Mouse (Mus musculus): ENCODE results near the gene Cops7b. TPM values are rescaled to one million over a fixed set of nuclear protein-coding genes. Genes with fewer than 3 reads are reported as not detected.

Cops7b gene
- polyA plus RNA-seq, 1 experiment from 2014 or later: 56.1 TPM

GRCm38 (mm10) chr1:86600117-86600516 lies 17.4 kb downstream of the Cops7b start:
- Histone ChIP-seq H3K27ac (no peak overlapping the region), H3K9me3 (no peaks in the 10 kb centered on the region), H3K4me1 (no peaks in the 10 kb centered on the region), H3K36me3 (peaks cover 76% of the 10 kb centered on the region), H3K27me3 (no peaks in the 10 kb centered on the region), H3K4me2 (replicated peaks) (no peak overlapping the region), H3K4me3 (no peak overlapping the region), H3K9ac (no peak overlapping the region)
- ATAC-seq (ENCODE audit: insufficient number of reproducible peaks, insufficient read depth, low FRiP score, low TSS enrichment): no peak
- WGBS: 89% methylated on average over 2 of the region's 2 CpGs

DNA sequence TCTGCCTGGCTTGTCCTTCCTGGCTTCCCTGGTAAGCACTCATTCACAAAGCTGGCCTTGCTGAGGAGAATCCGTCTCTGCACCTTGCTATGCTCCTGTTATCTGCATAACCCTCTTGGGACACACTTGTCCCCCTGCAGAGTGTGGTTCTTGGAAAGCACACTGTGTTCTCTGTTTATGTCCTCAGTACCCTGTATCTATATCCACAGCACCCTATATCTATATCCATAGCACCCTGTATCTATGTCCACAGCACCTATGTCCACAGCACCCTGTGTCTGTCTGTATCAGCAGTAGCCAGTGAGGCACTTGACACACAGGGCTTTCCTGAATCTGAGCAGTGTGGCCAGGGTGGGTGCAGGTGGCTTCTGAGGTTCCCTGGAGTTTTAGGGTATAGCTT lies 28.2 kb downstream of the Cops7b start:
- no peak overlapping the region for H3K4me2 ChIP-seq (replicated peaks)
- no peak overlapping the region for H3K9ac ChIP-seq
- WGBS: 86% methylated on average over 1 of the region's 1 CpGs
- no peaks in the 10 kb centered on the region for H3K4me1 ChIP-seq
- H3K27me3 ChIP-seq: no peaks in the 10 kb centered on the region
- H3K27ac ChIP-seq: no peak overlapping the region
- H3K9me3 ChIP-seq: no peaks in the 10 kb centered on the region
- peaks cover 16% of the 10 kb centered on the region for H3K36me3 ChIP-seq
- ATAC-seq (ENCODE audit: insufficient number of reproducible peaks, insufficient read depth, low FRiP score, low TSS enrichment): no peak
- no peak overlapping the region for H3K4me3 ChIP-seq

DNA sequence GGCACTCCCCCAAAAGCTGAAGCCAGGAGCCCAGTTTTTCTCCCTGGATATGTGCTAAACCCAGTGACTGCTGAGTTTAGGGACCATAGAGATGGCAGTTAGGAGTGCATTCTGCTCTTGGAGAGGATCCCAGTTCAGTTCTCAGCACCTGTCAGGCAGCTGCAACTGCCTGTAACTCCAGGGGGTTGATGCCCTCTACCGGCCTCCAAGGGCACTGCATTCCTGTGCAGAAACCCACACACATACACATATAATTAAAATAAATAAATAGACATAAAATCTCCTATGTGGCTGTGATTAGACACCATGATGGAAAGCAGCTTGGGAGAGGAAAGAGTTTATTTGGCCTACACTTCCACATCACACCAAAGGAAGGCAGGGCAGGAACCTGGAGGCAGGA lies 29.4 kb downstream of the Cops7b start:
- Histone ChIP-seq H3K9ac (no peak overlapping the region), H3K9me3 (no peaks in the 10 kb centered on the region), H3K4me3 (no peak overlapping the region), H3K4me2 (replicated peaks) (no peak overlapping the region), H3K27ac (no peak overlapping the region), H3K27me3 (no peaks in the 10 kb centered on the region), H3K36me3 (peaks cover 15% of the 10 kb centered on the region), H3K4me1 (no peaks in the 10 kb centered on the region)
- WGBS: 55% methylated on average over 1 of the region's 1 CpGs
- ATAC-seq (ENCODE audit: insufficient number of reproducible peaks, insufficient read depth, low FRiP score, low TSS enrichment): no peak

DNA sequence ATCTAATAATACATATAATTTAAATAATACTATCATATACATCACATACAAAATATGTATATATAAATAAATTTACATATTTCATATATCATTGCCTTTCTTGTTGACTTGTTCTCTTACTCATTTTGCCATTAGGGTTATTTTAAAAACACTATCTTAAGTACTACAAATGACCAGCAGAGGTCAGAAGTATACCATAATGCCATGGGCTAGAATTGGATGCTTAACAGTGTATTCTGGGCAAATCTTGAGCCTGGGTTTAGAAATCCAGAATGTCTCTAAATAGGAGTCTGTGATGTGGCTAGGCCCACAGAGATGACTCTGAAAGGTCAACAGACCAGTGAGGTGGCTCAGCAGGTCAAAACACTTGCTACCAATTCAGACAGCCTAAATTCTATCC lies 31.6 kb downstream of the Cops7b start:
- Histone ChIP-seq H3K4me3 (no peak overlapping the region), H3K9ac (no peak overlapping the region), H3K36me3 (no peaks in the 10 kb centered on the region), H3K27me3 (no peaks in the 10 kb centered on the region), H3K4me1 (no peaks in the 10 kb centered on the region), H3K27ac (no peak overlapping the region), H3K4me2 (replicated peaks) (no peak overlapping the region), H3K9me3 (no peaks in the 10 kb centered on the region)
- ATAC-seq (ENCODE audit: insufficient number of reproducible peaks, insufficient read depth, low FRiP score, low TSS enrichment): no peak

DNA sequence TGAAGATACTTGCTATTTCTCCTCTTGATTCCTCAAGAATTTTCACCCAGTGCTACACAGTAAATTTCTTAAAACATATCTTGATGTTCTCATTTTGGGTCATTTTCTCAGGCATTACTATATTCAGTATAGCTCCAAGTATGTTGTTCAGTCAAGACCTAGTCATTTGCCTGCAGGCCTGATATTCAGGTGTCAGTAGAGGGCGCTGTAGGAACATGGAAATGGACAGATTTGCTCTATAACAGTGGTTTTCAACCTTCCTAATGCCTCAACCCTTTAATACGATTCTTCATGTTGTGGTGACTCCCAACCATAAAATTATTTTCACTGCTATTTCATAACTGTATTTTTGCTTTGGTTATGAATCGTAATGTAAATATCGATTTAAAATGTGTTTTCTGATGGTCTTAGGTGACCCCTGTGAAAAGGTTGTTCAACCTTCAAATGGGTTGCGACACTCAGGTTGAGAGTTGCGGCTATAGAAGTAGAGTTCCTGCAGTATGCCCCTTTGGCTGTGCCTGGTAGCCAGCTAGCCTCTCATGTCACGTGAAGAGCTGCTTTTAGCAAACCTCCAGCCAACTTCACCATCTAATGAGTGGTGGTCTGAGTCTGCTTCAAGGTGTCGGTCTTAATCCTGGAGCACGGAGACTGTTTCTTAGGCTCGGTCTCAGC lies 35.9 kb downstream of the Cops7b start:
- no peak for ATAC-seq (ENCODE audit: insufficient number of reproducible peaks, insufficient read depth, low FRiP score, low TSS enrichment)
- no peak overlapping the region for H3K27ac ChIP-seq
- H3K36me3 ChIP-seq: no peaks in the 10 kb centered on the region
- H3K4me1 ChIP-seq: no peaks in the 10 kb centered on the region
- no peak overlapping the region for H3K4me3 ChIP-seq
- H3K4me2 ChIP-seq (replicated peaks): no peak overlapping the region
- 60% methylated on average over 10 of the region's 10 CpGs for WGBS
- no peak overlapping the region for H3K9ac ChIP-seq
- H3K27me3 ChIP-seq: no peaks in the 10 kb centered on the region
- H3K9me3 ChIP-seq: no peaks in the 10 kb centered on the region

- H3K36me3 ChIP-seq: no peaks in the 10 kb centered on the region
- ATAC-seq (ENCODE audit: insufficient number of reproducible peaks, insufficient read depth, low FRiP score, low TSS enrichment): no peak
- WGBS: 83% methylated on average over 2 of the region's 2 CpGs
These were observed 39.6 kb downstream of the Cops7b start for GRCm38 (mm10) chr1:86622296-86622695.

DNA sequence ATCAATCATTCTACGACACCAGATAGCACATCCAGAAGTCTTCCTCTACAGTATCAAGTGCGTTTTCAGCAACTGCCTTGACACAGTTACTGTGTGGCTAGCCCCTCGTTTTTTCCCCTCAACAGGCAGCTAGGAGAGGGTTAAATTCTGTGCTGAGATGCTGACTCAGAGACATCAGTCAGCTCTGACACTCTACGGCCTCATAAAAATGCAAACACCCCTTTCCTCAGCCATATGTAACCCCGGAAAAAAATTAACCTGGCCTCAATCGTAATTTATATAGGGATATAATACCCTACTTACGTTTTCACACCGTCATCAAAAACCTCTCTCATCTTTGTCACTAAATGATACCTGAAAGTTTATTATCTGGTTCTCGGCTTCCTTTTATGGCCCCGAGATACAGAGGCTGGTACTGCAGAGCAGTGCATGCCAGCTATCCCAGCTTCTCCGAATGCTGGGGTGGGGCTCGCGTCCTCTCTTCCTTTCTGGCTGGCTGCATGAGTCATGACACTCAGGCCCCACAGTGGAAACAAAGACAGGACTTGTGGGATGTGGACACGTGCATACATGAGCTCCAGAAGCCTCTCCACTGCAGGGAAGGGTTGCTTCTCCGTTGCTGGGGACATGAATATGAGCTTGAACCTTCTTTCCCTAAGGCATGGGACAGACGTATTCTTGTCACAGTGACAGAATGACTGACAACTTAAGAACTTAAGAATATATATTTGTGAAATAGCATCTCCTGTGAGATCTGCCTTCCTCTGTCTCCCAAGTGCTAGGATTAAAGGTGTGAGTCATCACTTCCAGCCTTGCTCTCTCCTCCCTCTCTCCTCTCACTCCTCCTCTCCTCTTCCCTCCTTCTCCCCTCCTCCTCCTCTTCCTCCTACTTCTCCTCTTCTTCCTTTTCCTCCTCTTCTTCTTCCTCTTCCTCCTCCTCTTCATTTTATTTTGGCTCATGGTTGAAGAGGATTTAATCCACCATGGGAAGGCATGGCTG lies 40.6 kb downstream of the Cops7b start:
- 66% methylated on average over 16 of the region's 16 CpGs for whole genome bisulfite sequencing
- H3K4me3 ChIP-seq: no peak overlapping the region
- no peaks in the 10 kb centered on the region for H3K36me3 ChIP-seq
- ATAC-seq (ENCODE audit: insufficient number of reproducible peaks, insufficient read depth, low FRiP score, low TSS enrichment): no peak
- H3K9ac ChIP-seq: no peak overlapping the region
- H3K4me1 ChIP-seq: no peaks in the 10 kb centered on the region
- H3K27me3 ChIP-seq: no peaks in the 10 kb centered on the region
- H3K4me2 ChIP-seq (replicated peaks): no peak overlapping the region
- H3K27ac ChIP-seq: no peak overlapping the region
- no peaks in the 10 kb centered on the region for H3K9me3 ChIP-seq

More at GRCm38 (mm10) chr1:86622296-86622695, 39.6 kb downstream of the Cops7b start:
- Histone ChIP-seq H3K4me3 (no peak overlapping the region), H3K27me3 (no peaks in the 10 kb centered on the region), H3K9me3 (no peaks in the 10 kb centered on the region), H3K27ac (no peak overlapping the region), H3K9ac (no peak overlapping the region), H3K4me2 (replicated peaks) (no peak overlapping the region), H3K4me1 (no peaks in the 10 kb centered on the region)

GRCm38 (mm10) chr1:86628270-86628669 lies 45.6 kb downstream of the Cops7b start:
- WGBS: 59% methylated on average over 3 of the region's 3 CpGs
- ATAC-seq (ENCODE audit: insufficient number of reproducible peaks, insufficient read depth, low FRiP score, low TSS enrichment): no peak
- Histone ChIP-seq H3K9ac (no peak overlapping the region), H3K4me2 (replicated peaks) (no peak overlapping the region), H3K4me3 (no peak overlapping the region), H3K9me3 (no peaks in the 10 kb centered on the region), H3K27me3 (no peaks in the 10 kb centered on the region), H3K27ac (no peak overlapping the region), H3K4me1 (no peaks in the 10 kb centered on the region), H3K36me3 (no peaks in the 10 kb centered on the region)

DNA sequence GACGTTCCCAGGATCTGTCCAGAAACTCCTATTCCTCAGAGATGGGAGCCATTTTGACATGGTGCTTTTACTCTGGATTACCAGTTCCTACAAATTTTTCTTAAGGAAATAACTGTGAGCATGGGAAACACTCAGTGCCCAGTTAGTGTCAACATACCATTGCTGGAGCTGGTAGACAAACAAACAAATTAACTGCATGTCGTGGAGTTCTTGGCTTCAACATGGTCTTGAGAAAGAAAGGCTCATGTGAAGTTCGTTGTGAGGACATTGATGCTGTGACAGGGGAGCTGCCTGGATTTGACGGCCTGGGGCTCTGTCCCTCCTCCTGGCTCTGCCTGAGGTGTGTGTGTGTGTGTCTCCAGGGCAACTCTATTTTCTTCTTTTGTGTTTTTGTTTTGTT lies 47.2 kb downstream of the Cops7b start:
- H3K4me2 ChIP-seq (replicated peaks): no peak overlapping the region
- no peak overlapping the region for H3K9ac ChIP-seq
- no peaks in the 10 kb centered on the region for H3K36me3 ChIP-seq
- H3K27me3 ChIP-seq: no peaks in the 10 kb centered on the region
- no peaks in the 10 kb centered on the region for H3K9me3 ChIP-seq
- H3K4me1 ChIP-seq: no peaks in the 10 kb centered on the region
- no peak overlapping the region for H3K4me3 ChIP-seq
- H3K27ac ChIP-seq: no peak overlapping the region
- no peak for ATAC-seq (ENCODE audit: insufficient number of reproducible peaks, insufficient read depth, low FRiP score, low TSS enrichment)
- WGBS: 37% methylated on average over 4 of the region's 4 CpGs

DNA sequence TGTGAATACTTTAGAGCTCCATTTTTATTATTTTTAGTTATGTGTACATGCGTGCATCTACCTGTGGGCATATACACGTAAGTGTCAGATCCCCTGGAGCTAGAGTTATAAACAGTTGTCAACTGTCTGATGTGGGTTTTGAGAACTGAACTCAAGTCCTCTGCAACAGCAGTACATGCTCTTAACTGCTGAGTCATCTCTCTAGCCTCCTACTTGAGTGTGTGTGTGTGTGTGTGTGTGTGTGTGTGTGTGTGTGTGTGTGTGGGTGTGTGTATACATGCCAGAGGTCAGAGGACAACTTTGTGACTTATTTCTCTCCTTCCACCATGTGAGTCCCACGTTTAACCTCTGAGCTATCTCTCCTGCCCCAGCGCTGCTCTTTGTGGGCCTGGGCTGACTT lies 47.8 kb downstream of the Cops7b start:
- ATAC-seq (ENCODE audit: insufficient number of reproducible peaks, insufficient read depth, low FRiP score, low TSS enrichment): no peak
- H3K36me3 ChIP-seq: no peaks in the 10 kb centered on the region

GRCm38 (mm10) chr1:86632732-86633380 lies 50.2 kb downstream of the Cops7b start:
- ATAC-seq (ENCODE audit: insufficient number of reproducible peaks, insufficient read depth, low FRiP score, low TSS enrichment): no peak
- Histone ChIP-seq H3K27me3 (no peaks in the 10 kb centered on the region), H3K27ac (no peak overlapping the region), H3K9me3 (no peaks in the 10 kb centered on the region), H3K9ac (no peak overlapping the region), H3K4me2 (replicated peaks) (no peak overlapping the region), H3K4me1 (no peaks in the 10 kb centered on the region), H3K4me3 (no peak overlapping the region), H3K36me3 (no peaks in the 10 kb centered on the region)
- 42% methylated on average over 6 of the region's 6 CpGs for WGBS

More for the DNA sequence above, 47.8 kb downstream of the Cops7b start:
- Histone ChIP-seq H3K27ac (no peak overlapping the region), H3K4me1 (no peaks in the 10 kb centered on the region), H3K4me3 (no peak overlapping the region), H3K27me3 (no peaks in the 10 kb centered on the region), H3K4me2 (replicated peaks) (no peak overlapping the region), H3K9ac (no peak overlapping the region), H3K9me3 (no peaks in the 10 kb centered on the region)
- WGBS: 67% methylated on average over 4 of the region's 4 CpGs

Data from embryonic facial prominence, embryonic 12.5 days (tissue).